Mouse (Mus musculus) heart, adult 8-10 months (tissue): ENCODE measurements at regions not wholly inside any gene's neighbourhood (a gene's known extent, or its start where the extent isn't known, plus 50 kb on each side); places are given as distances from the start of the nearest gene placed in this dataset.
"Not testable (repeated sequence)": the region's sequence is repeated elsewhere in the genome, so short reads cannot be mapped to it uniquely, and the experiment has no call there.

ENCODE experiments used
- DNase-seq: peaks from one replicate; pipeline ENCODE4 v3.0.0; 2022; ENCODE audit warnings: low spot score

DNA sequence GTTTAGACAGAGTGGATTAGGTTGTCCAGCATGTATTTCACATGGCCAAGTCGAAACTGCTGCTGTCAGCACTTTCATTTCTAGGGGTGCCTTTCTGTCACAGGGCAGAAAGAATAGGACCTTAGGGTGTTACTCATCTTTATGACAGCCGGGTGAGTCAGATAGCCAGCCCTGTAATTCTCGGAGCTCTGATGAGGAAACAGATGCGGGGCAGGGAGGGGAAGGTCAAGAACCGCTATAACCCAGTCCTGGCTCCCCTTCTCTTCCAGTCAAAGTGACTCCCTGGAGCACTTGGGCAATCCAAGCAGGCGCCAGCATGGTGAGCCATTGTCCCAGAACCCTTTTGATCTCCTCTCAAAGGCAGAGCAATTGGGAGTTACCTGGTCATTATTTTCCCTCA is 69.4 kb upstream of the Jarid2 start:
- no peak for DNase-seq

- DNase-seq = no peak
Observed at GRCm38 (mm10) chr13:44663062-44663461, 66.2 kb upstream of the Jarid2 start.

- DNase-seq = no peak
Observed at GRCm38 (mm10) chr13:44663730-44664129, 65.5 kb upstream of the Jarid2 start.

GRCm38 (mm10) chr13:44669761-44670160 is 59.5 kb upstream of the Jarid2 start:
- DNase-seq = no peak

- no peak for DNase-seq
Observed at GRCm38 (mm10) chr13:44673337-44673966, 55.8 kb upstream of the Jarid2 start.

DNA sequence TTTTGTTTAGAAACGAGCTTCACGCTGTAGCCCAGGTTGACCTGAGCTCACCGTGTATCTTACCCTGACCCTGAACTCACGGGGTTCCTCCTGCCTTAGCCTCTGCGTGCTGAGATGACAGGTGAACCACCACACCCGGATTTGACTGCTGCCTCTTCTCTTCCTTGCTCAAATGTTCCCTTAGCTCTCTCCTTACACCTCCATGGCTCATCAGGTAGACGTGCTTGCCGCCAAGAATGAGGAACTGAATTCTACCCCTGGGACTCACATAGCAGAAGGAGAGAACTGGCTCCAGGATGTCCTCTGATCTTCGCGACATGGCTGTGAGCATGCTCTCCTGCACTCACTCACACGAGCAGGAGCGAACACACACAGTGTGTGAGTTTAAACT is 55.3 kb upstream of the Jarid2 start:
- DNase-seq = no peak

GRCm38 (mm10) chr13:44674926-44675650 is 54.2 kb upstream of the Jarid2 start:
- no peak for DNase-seq

DNA sequence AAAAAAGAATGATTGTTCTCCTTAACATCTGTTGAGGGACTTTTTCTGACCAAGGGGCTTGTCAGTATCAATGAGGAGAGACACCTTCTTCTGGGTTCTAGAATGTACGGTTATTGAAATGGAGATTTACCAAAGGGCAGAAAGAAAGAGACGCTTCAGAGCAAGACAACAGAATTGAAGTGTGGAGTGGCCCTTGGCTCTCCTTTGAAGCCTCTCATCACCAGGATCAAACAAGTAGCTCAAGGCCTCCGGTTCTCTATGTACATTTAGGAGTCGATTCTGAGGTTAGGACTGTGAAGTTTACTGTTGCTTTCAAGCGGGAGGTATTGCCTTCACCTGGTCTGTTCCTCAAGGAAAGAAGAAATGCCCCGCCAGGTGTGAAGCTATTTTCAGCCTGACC is 53.2 kb upstream of the Jarid2 start:
- no peak for DNase-seq

DNA sequence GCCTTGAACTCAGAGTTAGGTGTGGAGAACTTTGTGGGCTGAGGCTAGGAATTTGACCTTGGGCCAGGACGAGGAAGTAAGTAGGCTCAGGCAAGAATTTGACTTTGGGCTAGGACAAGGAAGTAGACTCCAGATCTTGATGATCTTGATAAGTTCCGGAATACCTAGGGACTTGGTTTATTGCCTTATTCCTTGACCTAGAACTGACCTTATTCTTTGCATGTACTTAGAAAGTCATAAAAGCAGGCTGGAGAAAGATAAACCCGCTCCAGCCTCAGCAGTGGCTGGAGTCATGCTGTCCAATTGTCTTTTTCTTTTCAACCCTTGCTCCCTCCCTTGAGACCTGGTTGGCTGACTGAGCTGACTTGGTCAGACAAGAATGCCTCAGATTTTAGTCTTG is 51.2 kb upstream of the Jarid2 start:
- no peak for DNase-seq

DNA sequence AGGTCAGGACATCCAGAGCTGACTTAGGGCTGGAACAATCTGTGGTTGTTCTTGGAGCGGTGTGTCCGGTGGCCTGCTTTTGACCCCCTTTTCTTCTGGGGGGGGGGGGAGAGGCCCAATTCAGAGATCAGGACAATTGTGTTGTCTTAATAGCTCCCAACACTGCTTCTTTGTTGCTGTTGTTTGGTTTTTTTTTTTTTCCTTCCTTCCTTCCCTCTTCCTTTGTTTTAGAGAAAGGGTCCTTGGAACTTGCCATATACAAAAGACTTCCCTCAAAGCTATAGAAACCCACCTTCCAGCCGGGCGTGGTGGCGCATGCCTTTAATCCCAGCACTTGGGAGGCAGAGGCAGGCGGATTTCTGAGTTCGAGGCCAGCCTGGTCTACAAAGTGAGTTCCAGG is 49.8 kb upstream of the Jarid2 start:
- not testable (repeated sequence) for DNase-seq
